Mouse (Mus musculus): ENCODE measurements at regions not wholly inside any gene's neighbourhood (a gene's known extent, or its start where the extent isn't known, plus 50 kb on each side); places are given as distances from the start of the nearest gene placed in this dataset.

- no peaks in the 10 kb centered on the region for H3K27me3 ChIP-seq (ENCODE audit: control insufficient read depth, insufficient read depth, low read length)
- WGBS (ENCODE audit: insufficient replicate concordance): 52% methylated on average over 4 of the region's 4 CpGs
Measured at GRCm38 (mm10) chr7:113637011-113637600, 123.5 kb downstream of the Far1 start.

GRCm38 (mm10) chr7:113638098-113638497 lies 124.5 kb downstream of the Far1 start:
- Histone ChIP-seq H3K36me3 (replicated peaks; ENCODE audit: control insufficient read depth, insufficient read depth, low read depth) (no peaks in the 10 kb centered on the region), H3K4me2 (ENCODE audit: low read depth) (no peak overlapping the region), H3K4me3 (ENCODE audit: insufficient read depth in 1 of 2, low read depth in 2 of 2, low read length in 2 of 2) (no peak overlapping the region), H3K9me3 (ENCODE audit: control insufficient read depth, low read length) (no peaks in the 10 kb centered on the region), H3K4me1 (replicated peaks; ENCODE audit: control insufficient read depth in 2 of 2, insufficient read depth in 2 of 2, low read length in 1 of 2) (no peaks in the 10 kb centered on the region), H3K9ac (replicated peaks) (no peak overlapping the region), H3K27ac (no peak overlapping the region), H3K27me3 (ENCODE audit: control insufficient read depth, insufficient read depth, low read length) (no peaks in the 10 kb centered on the region)
- DNase-seq (ENCODE audit: low read depth in 3 of 3, low spot score in 3 of 3) (no peak), ATAC-seq (ENCODE audit: insufficient read depth) (no peak)
- 61% methylated on average over 6 of the region's 6 CpGs for WGBS (ENCODE audit: insufficient replicate concordance)
- TF ChIP-seq EP300 (IDR thresholded peaks at IDR 0.05; ENCODE audit: low read depth) (no peak), CTCF (IDR thresholded peaks at IDR 0.05; ENCODE audit: low read depth) (no peak)

More at GRCm38 (mm10) chr7:113637011-113637600, 123.5 kb downstream of the Far1 start:
- TF ChIP-seq CTCF (IDR thresholded peaks at IDR 0.05; ENCODE audit: low read depth) (no peak), EP300 (IDR thresholded peaks at IDR 0.05; ENCODE audit: low read depth) (no peak)
- no peaks in the 10 kb centered on the region for H3K36me3 ChIP-seq (replicated peaks; ENCODE audit: control insufficient read depth, insufficient read depth, low read depth)
- no peak overlapping the region for H3K27ac ChIP-seq
- ATAC-seq (ENCODE audit: insufficient read depth) (no peak), DNase-seq (ENCODE audit: low read depth in 3 of 3, low spot score in 3 of 3) (no peak)
- no peak overlapping the region for H3K4me3 ChIP-seq (ENCODE audit: insufficient read depth in 1 of 2, low read depth in 2 of 2, low read length in 2 of 2)
- no peak overlapping the region for H3K9ac ChIP-seq (replicated peaks)
- no peak overlapping the region for H3K4me2 ChIP-seq (ENCODE audit: low read depth)
- H3K9me3 ChIP-seq (ENCODE audit: control insufficient read depth, low read length): no peaks in the 10 kb centered on the region
- H3K4me1 ChIP-seq (replicated peaks; ENCODE audit: control insufficient read depth in 2 of 2, insufficient read depth in 2 of 2, low read length in 1 of 2): no peaks in the 10 kb centered on the region

GRCm38 (mm10) chr7:113642540-113642939 lies 123.3 kb upstream of the Spon1 start:
- no peaks in the 10 kb centered on the region for H3K4me1 ChIP-seq (replicated peaks; ENCODE audit: control insufficient read depth in 2 of 2, insufficient read depth in 2 of 2, low read length in 1 of 2)
- TF ChIP-seq CTCF (IDR thresholded peaks at IDR 0.05; ENCODE audit: low read depth) (no peak), EP300 (IDR thresholded peaks at IDR 0.05; ENCODE audit: low read depth) (no peak)
- DNase-seq (ENCODE audit: low read depth in 3 of 3, low spot score in 3 of 3): no peak
- ATAC-seq (ENCODE audit: insufficient read depth): no peak
- no peak overlapping the region for H3K9ac ChIP-seq (replicated peaks)
- H3K4me2 ChIP-seq (ENCODE audit: low read depth): no peak overlapping the region
- no peaks in the 10 kb centered on the region for H3K9me3 ChIP-seq (ENCODE audit: control insufficient read depth, low read length)
- no peak overlapping the region for H3K4me3 ChIP-seq (ENCODE audit: insufficient read depth in 1 of 2, low read depth in 2 of 2, low read length in 2 of 2)
- no peaks in the 10 kb centered on the region for H3K36me3 ChIP-seq (replicated peaks; ENCODE audit: control insufficient read depth, insufficient read depth, low read depth)
- H3K27ac ChIP-seq: no peak overlapping the region
- WGBS (ENCODE audit: insufficient replicate concordance): 74% methylated on average over 7 of the region's 7 CpGs
- H3K27me3 ChIP-seq (ENCODE audit: control insufficient read depth, insufficient read depth, low read length): no peaks in the 10 kb centered on the region

GRCm38 (mm10) chr7:113650631-113651030 lies 115.2 kb upstream of the Spon1 start:
- whole genome bisulfite sequencing (ENCODE audit: insufficient replicate concordance): 33% methylated on average over 1 of the region's 2 CpGs
- Histone ChIP-seq H3K9me3 (ENCODE audit: control insufficient read depth, low read length) (no peaks in the 10 kb centered on the region), H3K4me3 (ENCODE audit: insufficient read depth in 1 of 2, low read depth in 2 of 2, low read length in 2 of 2) (no peak overlapping the region), H3K27me3 (ENCODE audit: control insufficient read depth, insufficient read depth, low read length) (no peaks in the 10 kb centered on the region), H3K9ac (replicated peaks) (no peak overlapping the region), H3K4me2 (ENCODE audit: low read depth) (no peak overlapping the region), H3K4me1 (replicated peaks; ENCODE audit: control insufficient read depth in 2 of 2, insufficient read depth in 2 of 2, low read length in 1 of 2) (no peaks in the 10 kb centered on the region), H3K27ac (no peak overlapping the region), H3K36me3 (replicated peaks; ENCODE audit: control insufficient read depth, insufficient read depth, low read depth) (no peaks in the 10 kb centered on the region)
- DNase-seq (ENCODE audit: low read depth in 3 of 3, low spot score in 3 of 3): no peak
- no peak for TF ChIP-seq CTCF (IDR thresholded peaks at IDR 0.05; ENCODE audit: low read depth)
- ATAC-seq (ENCODE audit: insufficient read depth): no peak

GRCm38 (mm10) chr7:113651696-113652095 lies 114.1 kb upstream of the Spon1 start:
- no peak for DNase-seq (ENCODE audit: low read depth in 3 of 3, low spot score in 3 of 3)
- H3K4me1 ChIP-seq (replicated peaks; ENCODE audit: control insufficient read depth in 2 of 2, insufficient read depth in 2 of 2, low read length in 1 of 2): no peaks in the 10 kb centered on the region

More at GRCm38 (mm10) chr7:113651696-113652095, 114.1 kb upstream of the Spon1 start:
- Histone ChIP-seq H3K36me3 (replicated peaks; ENCODE audit: control insufficient read depth, insufficient read depth, low read depth) (no peaks in the 10 kb centered on the region), H3K27me3 (ENCODE audit: control insufficient read depth, insufficient read depth, low read length) (no peaks in the 10 kb centered on the region), H3K4me2 (ENCODE audit: low read depth) (no peak overlapping the region), H3K9ac (replicated peaks) (no peak overlapping the region), H3K9me3 (ENCODE audit: control insufficient read depth, low read length) (no peaks in the 10 kb centered on the region), H3K4me3 (ENCODE audit: insufficient read depth in 1 of 2, low read depth in 2 of 2, low read length in 2 of 2) (no peak overlapping the region), H3K27ac (no peak overlapping the region)
- ATAC-seq (ENCODE audit: insufficient read depth): no peak
- WGBS (ENCODE audit: insufficient replicate concordance): 56% methylated on average over 1 of the region's 1 CpGs
- no peak for TF ChIP-seq CTCF (IDR thresholded peaks at IDR 0.05; ENCODE audit: low read depth)
- no peak for TF ChIP-seq EP300 (IDR thresholded peaks at IDR 0.05; ENCODE audit: low read depth)
